Mouse (Mus musculus): ENCODE measurements around the gene Vtn. TPM values are rescaled to one million over a fixed set of nuclear protein-coding genes. Genes with fewer than 3 reads are reported as not detected.

Vtn gene
- polyA plus RNA-seq, 1 experiment, result 143 TPM

GRCm38 (mm10) chr11:78540358-78540757 is 41.5 kb downstream of the Vtn start:
- Histone ChIP-seq H3K4me3 (replicated peaks; ENCODE audit: insufficient read depth, low read depth, low read length) (no peak overlapping the region), H3K4me1 (ENCODE audit: control insufficient read depth, insufficient read depth, low read length) (0 out of 2 replicates have a peak, but pooled peaks cover 6% of the 10 kb centered on the region), H3K27ac (ENCODE audit: insufficient read depth, low read length) (no peak overlapping the region), H3K27me3 (ENCODE audit: control insufficient read depth, insufficient read depth, low read length) (no peaks in the 10 kb centered on the region)
- DNase-seq, result no peak
- 81% methylated on average over 3 of the region's 3 CpGs for WGBS
- TF ChIP-seq POLR2A (IDR thresholded peaks at IDR 0.05; ENCODE audit: borderline replicate concordance, insufficient read depth, low read length) (no peak), CTCF (IDR thresholded peaks at IDR 0.05; ENCODE audit: borderline replicate concordance, insufficient read depth, low read depth, low read length) (no peak)

GRCm38 (mm10) chr11:78544449-78545111 is 45.7 kb downstream of the Vtn start:
- H3K4me1 ChIP-seq (ENCODE audit: control insufficient read depth, insufficient read depth, low read length), result no peaks in the 10 kb centered on the region
- H3K27ac ChIP-seq (ENCODE audit: insufficient read depth, low read length), result no peak overlapping the region
- H3K4me3 ChIP-seq (replicated peaks; ENCODE audit: insufficient read depth, low read depth, low read length), result no peak overlapping the region
- no peak for DNase-seq
- TF ChIP-seq CTCF (IDR thresholded peaks at IDR 0.05; ENCODE audit: borderline replicate concordance, insufficient read depth, low read depth, low read length) (no peak), POLR2A (IDR thresholded peaks at IDR 0.05; ENCODE audit: borderline replicate concordance, insufficient read depth, low read length) (no peak)
- no peaks in the 10 kb centered on the region for H3K27me3 ChIP-seq (ENCODE audit: control insufficient read depth, insufficient read depth, low read length)
- 96% methylated on average over 7 of the region's 7 CpGs for WGBS

- WGBS, result 77% methylated on average over 8 of the region's 8 CpGs
- H3K4me3 ChIP-seq (replicated peaks; ENCODE audit: insufficient read depth, low read depth, low read length), result no peak overlapping the region
- H3K27me3 ChIP-seq (ENCODE audit: control insufficient read depth, insufficient read depth, low read length), result no peaks in the 10 kb centered on the region
- no peak for DNase-seq
- H3K27ac ChIP-seq (ENCODE audit: insufficient read depth, low read length), result no peak overlapping the region
- no peaks in the 10 kb centered on the region for H3K4me1 ChIP-seq (ENCODE audit: control insufficient read depth, insufficient read depth, low read length)
- no peak for TF ChIP-seq POLR2A (IDR thresholded peaks at IDR 0.05; ENCODE audit: borderline replicate concordance, insufficient read depth, low read length)
- TF ChIP-seq CTCF (IDR thresholded peaks at IDR 0.05; ENCODE audit: borderline replicate concordance, insufficient read depth, low read depth, low read length), result no peak
Observed at GRCm38 (mm10) chr11:78545181-78545580, 46.3 kb downstream of the Vtn start.

GRCm38 (mm10) chr11:78547718-78548460 is 49.0 kb downstream of the Vtn start:
- no peak for DNase-seq
- Histone ChIP-seq H3K27me3 (ENCODE audit: control insufficient read depth, insufficient read depth, low read length) (no peaks in the 10 kb centered on the region), H3K4me1 (ENCODE audit: control insufficient read depth, insufficient read depth, low read length) (no peaks in the 10 kb centered on the region), H3K4me3 (replicated peaks; ENCODE audit: insufficient read depth, low read depth, low read length) (no peak overlapping the region), H3K27ac (ENCODE audit: insufficient read depth, low read length) (no peak overlapping the region)
- 84% methylated on average over 2 of the region's 2 CpGs for WGBS
- TF ChIP-seq POLR2A (IDR thresholded peaks at IDR 0.05; ENCODE audit: borderline replicate concordance, insufficient read depth, low read length) (no peak), CTCF (IDR thresholded peaks at IDR 0.05; ENCODE audit: borderline replicate concordance, insufficient read depth, low read depth, low read length) (no peak)

GRCm38 (mm10) chr11:78549491-78549987 is 50.6 kb downstream of the Vtn start:
- TF ChIP-seq CTCF (IDR thresholded peaks at IDR 0.05; ENCODE audit: borderline replicate concordance, insufficient read depth, low read depth, low read length), result no peak
- no peak for TF ChIP-seq POLR2A (IDR thresholded peaks at IDR 0.05; ENCODE audit: borderline replicate concordance, insufficient read depth, low read length)
- WGBS, result 34% methylated on average over 5 of the region's 5 CpGs
- Histone ChIP-seq H3K4me1 (ENCODE audit: control insufficient read depth, insufficient read depth, low read length) (no peaks in the 10 kb centered on the region), H3K27me3 (ENCODE audit: control insufficient read depth, insufficient read depth, low read length) (no peaks in the 10 kb centered on the region), H3K27ac (ENCODE audit: insufficient read depth, low read length) (no peak overlapping the region), H3K4me3 (replicated peaks; ENCODE audit: insufficient read depth, low read depth, low read length) (peak overlapping the region; percentile 80)
- no peak for DNase-seq

- under 1% methylated on average over 60 of the region's 60 CpGs for WGBS
- H3K4me3 ChIP-seq (replicated peaks; ENCODE audit: insufficient read depth, low read depth, low read length), result peak within 1 kb of the TSS; percentile 80
Observed at GRCm38 (mm10) chr11:78550168-78551058, 51.5 kb downstream of the Vtn start, which contains the start of gene Tmem97. Tmem97 (minus strand) TSS chr11:78550777.

GRCm38 (mm10) chr11:78551059-78551398 is 52.1 kb downstream of the Vtn start:
- Histone ChIP-seq H3K27me3 (ENCODE audit: control insufficient read depth, insufficient read depth, low read length) (no peaks in the 10 kb centered on the region), H3K4me1 (ENCODE audit: control insufficient read depth, insufficient read depth, low read length) (no peaks in the 10 kb centered on the region), H3K4me3 (replicated peaks; ENCODE audit: insufficient read depth, low read depth, low read length) (peak overlapping the region; percentile 80), H3K27ac (ENCODE audit: insufficient read depth, low read length) (no peak overlapping the region)
- WGBS, result 34% methylated on average over 6 of the region's 6 CpGs
- DNase-seq, result no peak
- TF ChIP-seq CTCF (IDR thresholded peaks at IDR 0.05; ENCODE audit: borderline replicate concordance, insufficient read depth, low read depth, low read length) (no peak), POLR2A (IDR thresholded peaks at IDR 0.05; ENCODE audit: borderline replicate concordance, insufficient read depth, low read length) (no peak)

More at GRCm38 (mm10) chr11:78550168-78551058, 51.5 kb downstream of the Vtn start, which contains the start of gene Tmem97:
- Histone ChIP-seq H3K4me1 (ENCODE audit: control insufficient read depth, insufficient read depth, low read length) (no peaks in the 10 kb centered on the region), H3K27ac (ENCODE audit: insufficient read depth, low read length) (peak within 1 kb of the TSS; percentile 22; the same call in 1 of the 2 replicates), H3K27me3 (ENCODE audit: control insufficient read depth, insufficient read depth, low read length) (no peaks in the 10 kb centered on the region)
- TF ChIP-seq CTCF (IDR thresholded peaks at IDR 0.05; ENCODE audit: borderline replicate concordance, insufficient read depth, low read depth, low read length) (no peak), POLR2A (IDR thresholded peaks at IDR 0.05; ENCODE audit: borderline replicate concordance, insufficient read depth, low read length) (peak; percentile 94)
- peak; percentile 93 to 97 for DNase-seq

Other genes starting within 250 kb of the Vtn start
- gene 2610507B11Rik, start 237.3 kb upstream of the Vtn start, polyA plus RNA-seq (2012; rRNA removed), result 112 and 118 TPM in 2 replicates
- gene BC030499, start 208.2 kb upstream of the Vtn start, polyA plus RNA-seq (2012; rRNA removed), result 2.6 and 2.9 TPM in 2 replicates
- 17.6 and 19.0 TPM in 2 replicates for gene Spag5, start 197.6 kb upstream of the Vtn start, polyA plus RNA-seq (2012; rRNA removed)
- gene Aldoc, start 176.1 kb upstream of the Vtn start, polyA plus RNA-seq (2012; rRNA removed), result 2,621 and 2,670 TPM in 2 replicates
- 94.2 and 98.6 TPM in 2 replicates for gene Pigs, start 170.7 kb upstream of the Vtn start, polyA plus RNA-seq (2012; rRNA removed)
- gene Unc119, start 155.6 kb upstream of the Vtn start, polyA plus RNA-seq (2012; rRNA removed), result 72.2 and 75.2 TPM in 2 replicates
- not detected in 2 replicates for gene Foxn1, start 112.5 kb upstream of the Vtn start, polyA plus RNA-seq (2012; rRNA removed)
- not detected in 2 replicates for gene Slc13a2, start 76.9 kb upstream of the Vtn start, polyA plus RNA-seq (2012; rRNA removed)
- 15.2 and 15.4 TPM in 2 replicates for gene Slc46a1, start 33.4 kb upstream of the Vtn start, polyA plus RNA-seq (2012; rRNA removed)
- 29.0 and 32.0 TPM in 2 replicates for gene Sarm1, start 1.3 kb upstream of the Vtn start, polyA plus RNA-seq (2012; rRNA removed)
- gene Sebox, start 4.4 kb downstream of the Vtn start, polyA plus RNA-seq (2012; rRNA removed), result 14.7 and 17.3 TPM in 2 replicates
- gene Tmem199, start 13.1 kb downstream of the Vtn start, polyA plus RNA-seq (2012; rRNA removed), result 67.9 and 69.5 TPM in 2 replicates
- 133 TPM in 2 replicates for gene Poldip2, start 13.1 kb downstream of the Vtn start, polyA plus RNA-seq (2012; rRNA removed)
- gene Tnfaip1, start 37.2 kb downstream of the Vtn start, polyA plus RNA-seq (2012; rRNA removed), result 36.7 and 38.0 TPM in 2 replicates
- gene Ift20, start 37.3 kb downstream of the Vtn start, polyA plus RNA-seq (2012; rRNA removed), result 83.7 and 91.8 TPM in 2 replicates
- 15.6 and 15.9 TPM in 2 replicates for gene Tmem97, start 51.7 kb downstream of the Vtn start, polyA plus RNA-seq (2012; rRNA removed)
- gene Nlk, start 198.3 kb downstream of the Vtn start, polyA plus RNA-seq (2012; rRNA removed), result 25.6 TPM in 2 replicates

All from cerebellum, adult 2 months (tissue).